Mouse (Mus musculus) embryonic fibroblast, embryonic 13.5 days (primary cell): Measurements from ENCODE around the gene Klk1b3.

ENCODE experiments used
- CTCF ChIP-seq: IDR thresholded peaks from 2 replicates; pipeline ENCODE4 v1.5.1; 2011; ENCODE audit warnings: mild to moderate bottlenecking, control low read depth, low read length, moderate library complexity, borderline replicate concordance; ENCODE audit not compliant: insufficient read depth
- POLR2A ChIP-seq: IDR thresholded peaks from 2 replicates; pipeline ENCODE4 v1.6.1; 2011; ENCODE audit warnings: low read depth, mild to moderate bottlenecking, control low read depth, low read length, moderate library complexity

GRCm38 (mm10) chr7:44244080-44244479 lies 46.1 kb downstream of the Klk1b3 start:
- TF ChIP-seq CTCF (no peak), POLR2A (peak; percentile 52)
